Comparison of ENCODE assay signal across 11 mouse cellular contexts in the genomic region with DNA sequence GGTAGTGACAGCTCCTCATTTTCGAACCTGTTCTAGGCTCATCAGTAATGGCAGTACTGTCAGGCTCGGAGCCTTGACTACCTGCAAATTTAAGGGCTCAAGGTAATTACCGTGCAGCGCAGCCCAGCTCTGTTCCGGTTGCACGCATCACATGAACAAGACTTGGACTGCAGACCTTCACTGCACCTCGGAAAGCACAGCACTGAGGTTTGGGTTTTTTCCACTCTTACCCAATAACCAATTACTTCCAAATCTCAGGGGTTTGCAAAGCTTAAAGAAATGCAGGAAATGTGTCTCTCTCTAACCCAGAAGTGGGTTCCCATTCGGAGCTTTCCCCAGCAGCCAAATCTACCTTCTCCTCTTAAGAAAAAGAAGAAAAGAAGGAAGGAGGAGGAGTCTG. TPM values are rescaled to one million over a fixed set of nuclear protein-coding genes. Genes with fewer than 3 reads are reported as not detected.
"Had no signal": no experiment of that assay in that cellular context is flagged by ENCODE, and none has a peak within 500 bp of the region (broad histone marks: within the 10 kb centered on the region; RNA-seq: fewer than 3 reads in every experiment).

No protein-coding gene starts in this region.

- H3K4me3 ChIP-seq: intestine, embryonic 15.5 days; limb, embryonic 13.5 days; midbrain, embryonic 13.5 days; myocyte; neural tube, embryonic 15.5 days had no signal

- H3K27ac ChIP-seq: intestine, embryonic 15.5 days; limb, embryonic 13.5 days; liver, embryonic 14.5 days; midbrain, embryonic 13.5 days; neural tube, embryonic 15.5 days had no signal

- H3K9me3 ChIP-seq: intestine, embryonic 15.5 days; limb, embryonic 13.5 days; midbrain, embryonic 13.5 days; neural tube, embryonic 15.5 days had no signal

- H3K27me3 ChIP-seq: intestine, embryonic 15.5 days had no signal

- H3K9ac ChIP-seq: intestine, embryonic 15.5 days; limb, embryonic 13.5 days; liver, embryonic 14.5 days; midbrain, embryonic 13.5 days; neural tube, embryonic 15.5 days had no signal

- H3K4me2 ChIP-seq: intestine, embryonic 15.5 days; limb, embryonic 13.5 days; midbrain, embryonic 13.5 days; neural tube, embryonic 15.5 days had no signal

- DNase-seq: left cerebral cortex, postnatal 4 days; lung, adult 18-20 months; thymus, adult 18-20 months; thymus, postnatal 14 days had no signal

- H3K36me3 ChIP-seq: intestine, embryonic 15.5 days; limb, embryonic 13.5 days; midbrain, embryonic 13.5 days; neural tube, embryonic 15.5 days had no signal

- ATAC-seq: intestine, embryonic 15.5 days; midbrain, embryonic 13.5 days had no signal

RNA-seq across cellular contexts. Expression of gene Cgnl1, which starts 5.1 kb away (rescaled TPM):
- total RNA-seq: megakaryocyte-erythroid progenitor cell, adult 5-6 weeks had no signal
